Mouse (Mus musculus) cerebellum, postnatal 10 days (tissue): ENCODE measurements around the gene Ppp2r5b.

ENCODE experiments used
- DNase-seq, 2 experiments: peaks; one replicate each; pipeline ENCODE4 v3.0.0; 2021; ENCODE audit warnings: mixed read lengths in 2 of 2

Gene Ppp2r5b

DNA sequence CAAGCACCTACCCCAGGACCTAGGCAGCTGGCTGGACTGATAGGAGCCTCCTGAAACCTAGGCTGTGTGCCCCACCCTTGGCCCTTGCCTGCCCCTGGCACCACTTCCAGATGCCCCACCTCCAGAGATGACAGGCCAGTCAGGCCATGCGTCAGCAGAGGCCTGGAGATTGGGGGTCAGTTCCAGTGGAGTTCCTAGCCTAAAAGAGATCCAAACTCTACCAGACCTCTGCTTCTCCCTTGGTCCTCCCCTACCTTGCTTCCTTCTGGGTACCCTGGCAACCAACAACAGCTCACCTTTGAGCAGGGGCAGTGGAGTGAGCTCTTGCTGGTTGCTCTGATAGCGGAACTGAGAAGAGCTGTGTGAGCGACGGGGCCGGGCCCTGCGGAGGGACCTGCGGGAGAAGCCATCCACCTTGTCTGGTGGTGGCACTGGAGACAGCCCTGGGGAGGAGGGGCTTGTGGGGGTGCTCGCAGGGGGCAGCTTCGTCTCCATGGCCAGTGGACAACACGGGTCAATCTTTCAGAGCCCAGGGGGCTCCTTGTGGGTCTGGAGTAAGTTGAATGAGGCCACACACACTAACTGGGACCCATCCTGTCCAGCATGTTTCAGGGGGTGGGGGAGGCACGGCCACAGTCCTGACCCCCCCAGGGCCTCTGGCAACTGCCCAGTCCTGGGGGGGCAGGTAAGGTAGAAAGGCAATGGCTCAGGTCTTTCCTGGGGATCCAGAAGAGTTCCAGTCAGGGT, 1.2 kb downstream of the Ppp2r5b start:
- peak; percentile 46 to 49 for DNase-seq

- DNase-seq = peak in 1 of 2 experiments; percentile 10
Measured at GRCm38 (mm10) chr19:6233647-6234046, 2.0 kb downstream of the Ppp2r5b start.

DNA sequence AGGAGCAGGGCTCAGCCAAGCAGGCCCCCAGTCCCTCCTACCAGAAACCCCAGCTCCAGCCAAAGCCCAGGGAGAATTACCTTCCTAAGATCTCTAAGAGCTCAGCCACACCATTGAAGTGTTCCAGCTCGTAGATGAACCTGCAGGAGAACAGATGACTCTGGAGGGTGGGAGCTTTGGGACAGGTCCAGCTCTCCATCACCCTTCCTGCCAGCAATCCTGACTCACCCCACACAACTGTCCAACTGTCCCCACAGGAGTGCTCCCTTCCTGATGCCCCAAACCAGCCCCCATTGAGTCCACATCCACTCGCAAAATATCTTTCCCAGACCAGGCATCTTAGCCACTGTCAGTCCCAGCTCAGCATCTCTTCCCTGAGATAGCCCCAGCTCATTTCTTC, 4.6 kb downstream of the Ppp2r5b start:
- peak in 1 of 2 experiments; percentile 38 for DNase-seq

GRCm38 (mm10) chr19:6230411-6230810, 5.3 kb downstream of the Ppp2r5b start:
- peak; percentile 69 to 78 for DNase-seq

DNA sequence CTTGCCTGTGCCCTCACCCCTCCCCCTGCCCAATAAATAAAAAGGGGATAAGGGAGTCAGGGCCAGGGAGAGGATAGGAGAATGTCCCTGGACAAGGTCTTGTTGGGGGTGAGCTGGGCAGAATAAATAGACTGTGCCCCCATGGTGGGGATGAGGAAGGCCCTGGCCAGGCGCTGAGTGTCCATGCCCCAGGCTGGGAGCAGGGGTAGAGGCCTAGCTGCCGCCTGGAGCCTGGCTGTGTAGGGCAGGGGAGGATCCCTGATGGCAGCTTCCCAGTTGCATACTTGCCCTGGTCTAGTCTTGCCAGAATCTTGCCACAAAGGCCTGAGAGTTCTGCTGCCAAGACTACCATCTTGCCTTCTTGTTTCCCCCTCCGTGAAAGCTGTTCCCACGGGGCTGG, 7.8 kb downstream of the Ppp2r5b start:
- peak in 1 of 2 experiments; percentile 42 for DNase-seq

DNA sequence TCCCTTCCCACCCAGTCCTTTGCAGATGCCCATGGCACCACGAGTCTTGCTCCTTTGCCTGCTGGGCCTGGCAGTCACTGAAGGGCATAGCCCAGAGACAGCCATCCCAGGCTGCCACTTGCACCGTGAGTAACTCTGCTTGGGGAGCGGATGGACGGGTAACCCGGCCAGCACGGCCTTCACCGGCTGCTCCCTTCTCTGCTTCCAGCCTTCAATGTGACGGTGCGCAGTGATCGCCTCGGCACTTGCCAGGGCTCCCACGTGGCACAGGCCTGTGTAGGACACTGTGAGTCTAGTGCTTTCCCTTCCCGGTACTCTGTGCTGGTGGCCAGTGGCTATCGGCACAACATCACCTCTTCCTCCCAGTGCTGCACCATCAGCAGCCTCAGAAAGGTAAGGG, 8.9 kb downstream of the Ppp2r5b start:
- no peak for DNase-seq

GRCm38 (mm10) chr19:6226135-6226534, 9.5 kb downstream of the Ppp2r5b start, which contains the start of gene Gpha2:
Gpha2 (plus strand) TSS chr19:6226380.
- no peak for DNase-seq

- DNase-seq = no peak
Measured at GRCm38 (mm10) chr19:6218606-6219005, 17.1 kb downstream of the Ppp2r5b start.

DNA sequence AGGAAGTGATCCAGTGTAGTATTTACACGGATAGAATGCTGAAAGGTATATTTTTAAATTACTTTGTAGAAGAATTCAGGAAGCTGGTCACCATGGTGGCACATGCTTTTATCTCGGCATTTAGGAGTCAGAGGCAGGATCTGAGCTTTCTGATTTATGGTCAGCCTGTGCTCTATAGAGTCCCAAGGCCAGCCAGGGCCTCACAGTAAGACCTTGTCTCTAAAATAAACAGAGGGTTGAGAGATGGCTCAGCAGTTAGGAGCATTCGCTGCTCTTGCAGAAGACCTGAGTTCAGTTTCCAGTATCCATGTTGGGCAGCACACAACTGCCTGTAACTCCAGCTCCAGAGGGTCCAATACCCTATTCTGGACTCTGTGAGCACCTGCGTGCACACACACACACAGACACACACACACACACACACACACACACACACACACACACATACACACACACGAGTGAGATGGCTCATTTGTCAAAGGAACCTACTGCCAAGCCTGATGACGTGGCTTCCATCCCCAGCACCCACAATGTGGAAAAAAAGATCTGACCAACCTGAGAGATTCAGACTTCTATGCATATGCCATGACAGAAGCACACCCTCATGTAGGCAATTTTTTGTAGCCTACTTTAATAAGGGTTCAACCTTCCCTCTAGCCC, 19.5 kb downstream of the Ppp2r5b start:
- DNase-seq = no peak

DNA sequence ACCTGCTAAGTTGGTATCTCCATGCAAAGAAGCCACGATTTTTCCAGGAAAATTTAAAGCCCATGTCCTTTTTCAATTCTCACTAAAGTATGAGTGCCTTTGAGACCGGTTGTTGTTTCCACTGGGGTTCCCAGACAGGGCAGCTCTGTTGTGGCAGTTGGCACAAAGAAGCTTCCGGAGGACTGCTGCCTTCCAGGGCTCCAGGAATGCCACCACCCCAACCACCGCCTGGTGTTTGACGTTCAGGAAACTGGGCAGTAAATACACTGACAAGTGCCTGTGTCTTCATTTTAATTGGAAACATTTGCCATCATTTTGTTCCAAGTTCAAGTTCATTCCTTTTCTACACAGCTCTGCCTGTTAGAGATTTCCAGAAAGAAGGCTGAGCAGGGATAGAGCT, 29.0 kb downstream of the Ppp2r5b start:
- no peak for DNase-seq

GRCm38 (mm10) chr19:6204265-6204664, 31.4 kb downstream of the Ppp2r5b start:
- no peak for DNase-seq

- no peak for DNase-seq
Measured at GRCm38 (mm10) chr19:6184131-6184530, 51.5 kb downstream of the Ppp2r5b start, which contains the start of gene Majin. Majin (plus strand) TSS chr19:6184388.

DNA sequence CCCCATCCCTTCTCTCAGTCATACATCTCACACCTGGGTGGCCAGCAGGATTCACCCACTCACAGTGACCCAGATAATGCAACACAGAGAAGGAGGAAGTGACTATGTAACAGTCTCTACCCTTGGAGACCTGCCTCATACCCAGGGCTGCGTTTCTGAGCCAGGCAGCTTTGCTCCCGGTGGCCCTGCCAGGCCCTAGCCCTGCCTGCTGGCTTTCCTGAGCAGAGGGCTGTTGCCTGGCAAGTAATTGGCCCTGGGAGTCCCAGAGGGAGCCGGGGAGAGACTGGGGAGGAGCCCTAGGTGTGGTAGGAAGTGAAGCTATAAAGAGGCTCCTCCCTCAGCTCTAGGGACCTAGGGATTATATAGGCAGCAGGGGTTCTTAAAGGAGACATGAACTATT, 53.1 kb downstream of the Ppp2r5b start:
- peak; percentile 65 to 66 for DNase-seq

DNA sequence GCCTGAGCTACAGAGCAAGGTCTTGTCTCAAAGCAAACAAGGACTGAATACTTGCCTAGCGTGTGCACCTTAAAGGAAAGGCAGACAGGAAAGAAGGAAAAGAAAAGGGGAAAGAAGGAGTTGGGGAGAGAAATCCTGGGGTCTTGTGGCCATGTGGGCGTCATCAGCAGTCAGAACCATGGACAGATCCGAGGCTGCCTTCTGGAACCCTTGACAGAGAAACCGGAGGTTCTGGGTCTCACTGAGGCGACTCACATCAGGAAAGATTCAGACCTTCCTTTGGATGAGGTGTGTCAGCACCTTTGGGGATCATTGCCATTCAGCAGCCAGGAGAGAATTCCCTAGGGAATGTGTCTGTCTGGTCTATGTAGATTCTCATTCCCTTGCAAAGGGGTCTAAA, 54.0 kb downstream of the Ppp2r5b start:
- DNase-seq = no peak

- no peak for DNase-seq
Measured at GRCm38 (mm10) chr19:6178775-6179174, 56.9 kb downstream of the Ppp2r5b start.
